Mouse (Mus musculus): ENCODE data around the gene Ralgapa1.

Gene Ralgapa1

GRCm38 (mm10) chr12:55820661-55821314, at the start of gene Ralgapa1:
TSS of gene Ralgapa1 (minus strand) at chr12:55821167.
- DNase-seq (ENCODE audit: low spot score), result peak; percentile 95

- DNase-seq (ENCODE audit: low spot score), result no peak
Observed at GRCm38 (mm10) chr12:55869622-55870322, 48.8 kb upstream of the Ralgapa1 start.

GRCm38 (mm10) chr12:55867738-55868137, 46.8 kb upstream of the Ralgapa1 start:
- DNase-seq (ENCODE audit: low spot score), result no peak

GRCm38 (mm10) chr12:55860631-55861030, 39.7 kb upstream of the Ralgapa1 start:
- DNase-seq (ENCODE audit: low spot score), result no peak

- no peak for DNase-seq (ENCODE audit: low spot score)
Observed at GRCm38 (mm10) chr12:55859409-55860349, 38.7 kb upstream of the Ralgapa1 start.

GRCm38 (mm10) chr12:55850650-55851049, 29.7 kb upstream of the Ralgapa1 start:
- DNase-seq (ENCODE audit: low spot score), result no peak

- no peak for DNase-seq (ENCODE audit: low spot score)
Observed at GRCm38 (mm10) chr12:55847851-55848250, 26.9 kb upstream of the Ralgapa1 start.

GRCm38 (mm10) chr12:55846741-55847140, 25.8 kb upstream of the Ralgapa1 start:
- peak; percentile 60 for DNase-seq (ENCODE audit: low spot score)

- no peak for DNase-seq (ENCODE audit: low spot score)
Observed at GRCm38 (mm10) chr12:55837495-55837894, 16.5 kb upstream of the Ralgapa1 start.

- DNase-seq (ENCODE audit: low spot score), result peak; percentile 97
Observed at GRCm38 (mm10) chr12:55836199-55836951, 15.4 kb upstream of the Ralgapa1 start, which contains the start of gene Brms1l. TSS of gene Brms1l (plus strand) at chr12:55836324.

- DNase-seq (ENCODE audit: low spot score), result no peak
Observed at GRCm38 (mm10) chr12:55835857-55836198, 14.9 kb upstream of the Ralgapa1 start.

- DNase-seq (ENCODE audit: low spot score), result no peak
Observed at GRCm38 (mm10) chr12:55834891-55835290, 13.9 kb upstream of the Ralgapa1 start.

GRCm38 (mm10) chr12:55833906-55834625, 13.1 kb upstream of the Ralgapa1 start:
- no peak for DNase-seq (ENCODE audit: low spot score)

- DNase-seq (ENCODE audit: low spot score), result no peak
Observed at GRCm38 (mm10) chr12:55832961-55833360, 12.0 kb upstream of the Ralgapa1 start.

GRCm38 (mm10) chr12:55831101-55831500, 10.1 kb upstream of the Ralgapa1 start:
- peak; percentile 83 for DNase-seq (ENCODE audit: low spot score)

- no peak for DNase-seq (ENCODE audit: low spot score)
Observed at GRCm38 (mm10) chr12:55825537-55825936, 4.6 kb upstream of the Ralgapa1 start.

- no peak for DNase-seq (ENCODE audit: low spot score)
Observed at GRCm38 (mm10) chr12:55824027-55824426, 3.1 kb upstream of the Ralgapa1 start.

GRCm38 (mm10) chr12:55820119-55820660, 777 bp downstream of the Ralgapa1 start:
- peak; percentile 43 for DNase-seq (ENCODE audit: low spot score)

GRCm38 (mm10) chr12:55816488-55816887, 4.5 kb downstream of the Ralgapa1 start:
- DNase-seq (ENCODE audit: low spot score), result no peak

- DNase-seq (ENCODE audit: low spot score), result no peak
Observed at GRCm38 (mm10) chr12:55805035-55805434, 15.9 kb downstream of the Ralgapa1 start.

- DNase-seq (ENCODE audit: low spot score), result no peak
Observed at GRCm38 (mm10) chr12:55801131-55801530, 19.8 kb downstream of the Ralgapa1 start.

Measured in retina, embryonic 14.5 days (tissue).